Mouse (Mus musculus): ENCODE measurements around the gene Ap1s1.

DNA sequence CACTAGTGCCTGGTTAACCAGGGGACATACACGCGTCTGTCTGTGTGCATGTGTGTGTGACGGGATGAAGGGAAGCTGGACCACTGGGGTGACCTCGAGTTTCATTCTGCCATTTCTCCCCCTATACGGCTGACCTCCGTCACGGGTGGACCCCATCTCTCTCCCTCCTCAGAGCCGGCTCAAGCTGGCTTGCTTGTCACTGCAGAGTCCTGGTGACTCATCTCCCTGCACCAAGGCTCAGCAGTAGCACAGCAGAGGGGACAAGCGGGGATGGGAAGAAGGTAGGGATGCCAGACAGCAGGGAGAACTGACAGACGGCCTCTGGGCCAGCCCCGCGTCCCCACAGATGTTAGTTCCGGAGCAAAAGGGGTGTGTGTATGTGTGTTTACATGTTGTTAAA lies 9.7 kb downstream of the Ap1s1 start:
- no peak for TF ChIP-seq CTCF (IDR thresholded peaks at IDR 0.05; ENCODE audit: low read depth, low read length)
- no peak for TF ChIP-seq POLR2A (IDR thresholded peaks at IDR 0.05; ENCODE audit: extremely low read depth, insufficient read depth, low read length)

Data from liver, adult 2 months (tissue).